Mouse (Mus musculus): ENCODE data around the gene Cldnd2.

GRCm38 (mm10) chr7:43417298-43417697 is 23.3 kb upstream of the Cldnd2 start:
- TF ChIP-seq GATA1 (IDR thresholded peaks at IDR 0.05; ENCODE audit: low read length) (no peak), TAL1 (IDR thresholded peaks at IDR 0.05; ENCODE audit: low read length) (no peak)
